Mouse (Mus musculus): ENCODE measurements around the gene Lgr5. TPM values are rescaled to one million over a fixed set of nuclear protein-coding genes. Genes with fewer than 3 reads are reported as not detected.

Lgr5 gene
- polyA plus RNA-seq, 1 experiment from 2014 or later = 7.1 TPM

- H3K4me3 ChIP-seq = no peak overlapping the region
- H3K36me3 ChIP-seq (replicated peaks) = no peaks in the 10 kb centered on the region
- H3K9me3 ChIP-seq = peaks cover 3% of the 10 kb centered on the region; the same call in 1 of the 2 replicates
- H3K27me3 ChIP-seq (replicated peaks; ENCODE audit: low read depth, poor library complexity, severe bottlenecking) = no peaks in the 10 kb centered on the region
- H3K27ac ChIP-seq (replicated peaks) = no peak overlapping the region
- WGBS = 93% methylated on average over 13 of the region's 13 CpGs
- H3K4me1 ChIP-seq = no peaks in the 10 kb centered on the region
- no peak for DNase-seq (ENCODE audit: low spot score)
These were observed 139.0 kb downstream of the Lgr5 start for GRCm38 (mm10) chr10:115448614-115449013.

GRCm38 (mm10) chr10:115437286-115437685 lies 150.3 kb downstream of the Lgr5 start:
- H3K27ac ChIP-seq (replicated peaks) = no peak overlapping the region
- no peaks in the 10 kb centered on the region for H3K9me3 ChIP-seq
- H3K4me3 ChIP-seq = no peak overlapping the region
- H3K4me1 ChIP-seq = no peaks in the 10 kb centered on the region
- no peaks in the 10 kb centered on the region for H3K27me3 ChIP-seq (replicated peaks; ENCODE audit: low read depth, poor library complexity, severe bottlenecking)
- 90% methylated on average over 4 of the region's 4 CpGs for WGBS
- DNase-seq (ENCODE audit: low spot score) = no peak
- peaks cover 47% of the 10 kb centered on the region for H3K36me3 ChIP-seq (replicated peaks)

- H3K4me3 ChIP-seq = no peak overlapping the region
- no peaks in the 10 kb centered on the region for H3K4me1 ChIP-seq
- no peak overlapping the region for H3K27ac ChIP-seq (replicated peaks)
- peaks cover 97% of the 10 kb centered on the region for H3K36me3 ChIP-seq (replicated peaks)
- WGBS = 64% methylated on average over 2 of the region's 2 CpGs
- no peaks in the 10 kb centered on the region for H3K27me3 ChIP-seq (replicated peaks; ENCODE audit: low read depth, poor library complexity, severe bottlenecking)
- H3K9me3 ChIP-seq = no peaks in the 10 kb centered on the region
- no peak for DNase-seq (ENCODE audit: low spot score)
These were observed 162.2 kb downstream of the Lgr5 start for GRCm38 (mm10) chr10:115425351-115425750.

- DNase-seq (ENCODE audit: low spot score) = no peak
- Histone ChIP-seq H3K36me3 (replicated peaks) (peaks cover 97% of the 10 kb centered on the region), H3K4me1 (no peaks in the 10 kb centered on the region), H3K4me3 (no peak overlapping the region), H3K27ac (replicated peaks) (no peak overlapping the region), H3K27me3 (replicated peaks; ENCODE audit: low read depth, poor library complexity, severe bottlenecking) (no peaks in the 10 kb centered on the region), H3K9me3 (no peaks in the 10 kb centered on the region)
- WGBS = 79% methylated on average over 4 of the region's 4 CpGs
These were observed 165.6 kb downstream of the Lgr5 start for GRCm38 (mm10) chr10:115421976-115422375.

GRCm38 (mm10) chr10:115414056-115414455 lies 173.5 kb downstream of the Lgr5 start:
- no peaks in the 10 kb centered on the region for H3K4me1 ChIP-seq
- WGBS = 89% methylated on average over 3 of the region's 3 CpGs
- H3K36me3 ChIP-seq (replicated peaks) = peaks cover 99% of the 10 kb centered on the region
- H3K9me3 ChIP-seq = no peaks in the 10 kb centered on the region
- no peaks in the 10 kb centered on the region for H3K27me3 ChIP-seq (replicated peaks; ENCODE audit: low read depth, poor library complexity, severe bottlenecking)
- no peak overlapping the region for H3K4me3 ChIP-seq
- no peak overlapping the region for H3K27ac ChIP-seq (replicated peaks)
- no peak for DNase-seq (ENCODE audit: low spot score)

GRCm38 (mm10) chr10:115413496-115413895 lies 174.1 kb downstream of the Lgr5 start:
- Histone ChIP-seq H3K4me1 (no peaks in the 10 kb centered on the region), H3K4me3 (no peak overlapping the region), H3K9me3 (no peaks in the 10 kb centered on the region), H3K36me3 (replicated peaks) (peaks cover 99% of the 10 kb centered on the region), H3K27me3 (replicated peaks; ENCODE audit: low read depth, poor library complexity, severe bottlenecking) (no peaks in the 10 kb centered on the region), H3K27ac (replicated peaks) (no peak overlapping the region)
- no peak for DNase-seq (ENCODE audit: low spot score)
- WGBS = 91% methylated on average over 2 of the region's 2 CpGs

GRCm38 (mm10) chr10:115406393-115406792 lies 181.2 kb downstream of the Lgr5 start:
- no peak overlapping the region for H3K4me3 ChIP-seq
- H3K27ac ChIP-seq (replicated peaks) = no peak overlapping the region
- no peaks in the 10 kb centered on the region for H3K9me3 ChIP-seq
- H3K4me1 ChIP-seq = no peaks in the 10 kb centered on the region
- H3K36me3 ChIP-seq (replicated peaks) = peaks cover 94% of the 10 kb centered on the region
- 73% methylated on average over 6 of the region's 6 CpGs for WGBS
- no peaks in the 10 kb centered on the region for H3K27me3 ChIP-seq (replicated peaks; ENCODE audit: low read depth, poor library complexity, severe bottlenecking)
- peak; percentile 64 for DNase-seq (ENCODE audit: low spot score)

Other genes starting within 250 kb of the Lgr5 start
- gene Tmem19, start 225.3 kb downstream of the Lgr5 start, polyA plus RNA-seq (2016; fragmentation: Nextera tagmentation; extraction: Ambion mirVana) = 26.1 and 27.9 TPM in 2 replicates
- gene Thap2, start 203.3 kb downstream of the Lgr5 start, polyA plus RNA-seq (2016; fragmentation: Nextera tagmentation; extraction: Ambion mirVana) = 24.1 and 26.2 TPM in 2 replicates
- gene Zfc3h1, start 202.8 kb downstream of the Lgr5 start, polyA plus RNA-seq (2016; fragmentation: Nextera tagmentation; extraction: Ambion mirVana) = 17.0 and 19.0 TPM in 2 replicates
- gene A930009A15Rik, start 17.8 kb downstream of the Lgr5 start, polyA plus RNA-seq (2016; fragmentation: Nextera tagmentation; extraction: Ambion mirVana) = not detected in 2 replicates
- 0.34 and 0.76 TPM in 2 replicates for gene Tspan8, start 229.1 kb upstream of the Lgr5 start, polyA plus RNA-seq (2016; fragmentation: Nextera tagmentation; extraction: Ambion mirVana)